Mouse (Mus musculus) MEL (cell line): ENCODE measurements around the gene Ascc2. TPM values are rescaled to one million over a fixed set of nuclear protein-coding genes. Genes with fewer than 3 reads are reported as not detected.
A peak's percentile ranks its signal among the peaks of the same experiment; 100 is the strongest.

Experiments
- DNase-seq: peaks from one replicate; pipeline ENCODE4 v3.0.0; 2011; ENCODE audit warnings: low read depth, low spot score
- H3K27ac ChIP-seq: 2 replicates; pipeline ENCODE4 v1.5.1; 2012; ENCODE audit warnings: low read depth, mild to moderate bottlenecking, control low read depth, low read length, moderate library complexity; ENCODE audit not compliant: control insufficient read depth
- H3K27me3 ChIP-seq, 2 experiments: fragments of 150-350 bp in 1 of 2; sonication (generic) in 1 of 2; 2 replicates each; pipeline ENCODE4 v1.6.1; 2012; ENCODE audit warnings: low read length in 2 of 2, mild to moderate bottlenecking in 2 of 2, improper control_type of control experiment in 1 of 2, moderate library complexity in 1 of 2; ENCODE audit not compliant: insufficient read depth in 2 of 2, control insufficient read depth in 1 of 2
- H3K36me3 ChIP-seq, 2 experiments: 2 replicates each; pipeline ENCODE4 v1.6.1; 2012 to 2014; ENCODE audit warnings: low read length in 2 of 2, improper control_type of control experiment in 1 of 2, inconsistent platforms in 1 of 2, mild to moderate bottlenecking in 1 of 2; ENCODE audit not compliant: insufficient read depth in 2 of 2, control insufficient read depth in 1 of 2
- H3K4me1 ChIP-seq, 2 experiments: fragments of 150-350 bp in 1 of 2; sonication (generic) in 1 of 2; 2 replicates each; pipeline ENCODE4 v1.6.1; 2012; ENCODE audit warnings: low read length in 2 of 2, improper control_type of control experiment in 1 of 2, mild to moderate bottlenecking in 1 of 2; ENCODE audit not compliant: insufficient read depth in 2 of 2, control insufficient read depth in 1 of 2
- H3K4me3 ChIP-seq, 2 experiments: fragments of 150-350 bp in 1 of 2; sonication (generic) in 1 of 2; 2 replicates each; pipeline ENCODE4 v1.5.1; 2012; ENCODE audit warnings: low read depth in 2 of 2, low read length in 2 of 2, mild to moderate bottlenecking in 2 of 2, moderate library complexity in 2 of 2, control low read depth in 1 of 2, improper control_type of control experiment in 1 of 2; ENCODE audit not compliant: control insufficient read depth in 1 of 2, insufficient read depth in 1 of 2
- H3K79me2 ChIP-seq: 2 replicates; pipeline ENCODE4 v1.6.1; 2012; ENCODE audit warnings: mild to moderate bottlenecking, low read length, moderate library complexity; ENCODE audit not compliant: control insufficient read depth, poor library complexity, insufficient read depth
- H3K9ac ChIP-seq: 2 replicates; pipeline ENCODE4 v1.6.1; 2012; ENCODE audit warnings: low read depth, mild to moderate bottlenecking, control low read depth, low read length, moderate library complexity; ENCODE audit not compliant: control insufficient read depth, poor library complexity, severe bottlenecking
- H3K9me3 ChIP-seq: fragments of 150-350 bp; sonication (generic); replicated peaks from 2 replicates; pipeline ENCODE4 v1.6.1; 2012; ENCODE audit warnings: mild to moderate bottlenecking, low read length, improper control_type of control experiment, moderate library complexity; ENCODE audit not compliant: insufficient read depth
- BHLHE40 ChIP-seq: IDR thresholded peaks from 2 replicates; pipeline ENCODE4 v1.6.1; 2012; ENCODE audit warnings: low read depth, mild to moderate bottlenecking, inconsistent platforms, low read length, improper control_type of control experiment, borderline replicate concordance
- CHD1 ChIP-seq: IDR thresholded peaks from 2 replicates; pipeline ENCODE4 v1.6.1; 2012; ENCODE audit warnings: low read depth, mild to moderate bottlenecking, inconsistent platforms, low read length, improper control_type of control experiment
- CTCF ChIP-seq, 3 experiments: IDR thresholded peaks in 2 of 3; conservative IDR thresholded peaks in 1 of 3; 2 replicates each; pipeline ENCODE4 v1.5.1; 2011 to 2012; ENCODE audit warnings: low read length in 3 of 3, low read depth in 2 of 3, mild to moderate bottlenecking in 2 of 3, improper control_type of control experiment in 1 of 3, inconsistent platforms in 1 of 3, mixed read lengths in 1 of 3, moderate library complexity in 1 of 3; ENCODE audit not compliant: control insufficient read depth in 1 of 3, insufficient read depth in 1 of 3, poor library complexity in 1 of 3, severe bottlenecking in 1 of 3
- JUND ChIP-seq: IDR thresholded peaks from 2 replicates; pipeline ENCODE4 v1.6.1; 2011; ENCODE audit warnings: low read depth, mild to moderate bottlenecking, improper control_type of control experiment, low read length
- KAT2A ChIP-seq: conservative IDR thresholded peaks from 2 replicates; pipeline ENCODE4 v1.6.1; 2012; ENCODE audit warnings: low read depth, low read length, improper control_type of control experiment, inconsistent platforms
- MAFK ChIP-seq: IDR thresholded peaks from 2 replicates; pipeline ENCODE4 v1.6.1; 2011; ENCODE audit warnings: low read depth, mild to moderate bottlenecking, low read length, improper control_type of control experiment, borderline replicate concordance
- MAX ChIP-seq: IDR thresholded peaks from 2 replicates; pipeline ENCODE4 v1.6.1; 2011; ENCODE audit warnings: low read length, improper control_type of control experiment
- MAZ ChIP-seq: IDR thresholded peaks from 2 replicates; pipeline ENCODE4 v1.6.1; 2012; ENCODE audit warnings: low read depth, mild to moderate bottlenecking, inconsistent platforms, low read length, improper control_type of control experiment
- MEF2A ChIP-seq: IDR thresholded peaks from 2 replicates; pipeline ENCODE4 v1.6.1; 2014; ENCODE audit warnings: low read depth, mild to moderate bottlenecking, inconsistent platforms, low read length, improper control_type of control experiment; ENCODE audit not compliant: poor library complexity, insufficient replicate concordance, severe bottlenecking; ENCODE audit errors: extremely low read depth
- MYB ChIP-seq: IDR thresholded peaks from 2 replicates; pipeline ENCODE4 v1.6.1; 2011; ENCODE audit warnings: mild to moderate bottlenecking, low read depth, low read length, improper control_type of control experiment
- SIN3A ChIP-seq: IDR thresholded peaks from 2 replicates; pipeline ENCODE4 v1.6.1; 2012; ENCODE audit warnings: low read length, improper control_type of control experiment, inconsistent platforms
- TAL1 ChIP-seq: IDR thresholded peaks from 2 replicates; pipeline ENCODE4 v1.6.1; 2012; ENCODE audit warnings: mild to moderate bottlenecking, inconsistent platforms, low read length, moderate library complexity, mixed read lengths
- TBP ChIP-seq: IDR thresholded peaks from 2 replicates; pipeline ENCODE4 v1.8.0; 2011; ENCODE audit warnings: low read depth, low read length, improper control_type of control experiment
- TCF12 ChIP-seq: IDR thresholded peaks from 2 replicates; pipeline ENCODE4 v1.6.1; 2014; ENCODE audit warnings: low read depth, mild to moderate bottlenecking, inconsistent platforms, low read length, improper control_type of control experiment, moderate library complexity
- UBTF ChIP-seq: IDR thresholded peaks from 2 replicates; pipeline ENCODE4 v1.6.1; 2012; ENCODE audit warnings: low read depth, mild to moderate bottlenecking, inconsistent platforms, low read length, improper control_type of control experiment, moderate library complexity, borderline replicate concordance; ENCODE audit not compliant: insufficient read depth
- USF2 ChIP-seq, 2 experiments: IDR thresholded peaks; 2 replicates each; pipeline ENCODE4 v1.6.1; 2011 to 2012; ENCODE audit warnings: improper control_type of control experiment in 2 of 2, low read length in 2 of 2, borderline replicate concordance in 1 of 2, inconsistent platforms in 1 of 2, low read depth in 1 of 2, mild to moderate bottlenecking in 1 of 2; ENCODE audit not compliant: insufficient read depth in 1 of 2
- ZC3H11A ChIP-seq: IDR thresholded peaks from 2 replicates; pipeline ENCODE4 v1.6.1; 2012; ENCODE audit warnings: low read depth, mild to moderate bottlenecking, inconsistent platforms, low read length, improper control_type of control experiment
- ZMIZ1 ChIP-seq: IDR thresholded peaks from 2 replicates; pipeline ENCODE4 v1.6.1; 2012; ENCODE audit warnings: low read depth, mild to moderate bottlenecking, inconsistent platforms, low read length, improper control_type of control experiment, moderate library complexity
- ZNF384 ChIP-seq: IDR thresholded peaks from 2 replicates; pipeline ENCODE4 v1.6.1; 2012; ENCODE audit warnings: low read depth, mild to moderate bottlenecking, inconsistent platforms, low read length, improper control_type of control experiment
- polyA plus RNA-seq, 2 experiments: library from polyadenylated mRNA; stranded (reverse) in 1 of 2; unstranded in 1 of 2; fragments of >175 nt in 1 of 2; fragments of >200 nt in 1 of 2; gene quantifications; 2 replicates each; pipeline versions ENCODE4 v1.2.1 to v1.2.4; 2012; ENCODE audit warnings: low replicate concordance in 2 of 2, low read depth in 1 of 2; ENCODE audit not compliant: insufficient read length in 2 of 2, insufficient read depth in 1 of 2, missing spikeins in 1 of 2
- total RNA-seq: library from RNA; depleted of rRNA; stranded (reverse); fragments of 300-350 nt; gene quantifications from 2 replicates; pipeline ENCODE4 v1.2.3, GENCODE M21; 2012

Gene Ascc2
- total and polyA plus RNA-seq, 3 experiments: 27.5 to 98.2 (median 43.5) TPM

- no peaks in the 10 kb centered on the region for H3K9me3 ChIP-seq
- no peak for TF ChIP-seq MAZ
- TF ChIP-seq ZNF384: peak; percentile 81
- H3K9ac ChIP-seq: no peak overlapping the region
- H3K79me2 ChIP-seq: no peaks in the 10 kb centered on the region
- H3K27me3 ChIP-seq: no peaks in the 10 kb centered on the region
- H3K4me1 ChIP-seq: peaks cover 14 to 15% of the 10 kb centered on the region in 2 experiments
- H3K36me3 ChIP-seq: peaks cover 0 to 17% of the 10 kb centered on the region in 2 experiments; a peak in 2 of 4 replicates
- DNase-seq: no peak
- H3K27ac ChIP-seq: no peak overlapping the region
- H3K4me3 ChIP-seq: no peak overlapping the region
Measured at GRCm38 (mm10) chr11:4601890-4602289, 35.7 kb upstream of the Ascc2 start.

DNA sequence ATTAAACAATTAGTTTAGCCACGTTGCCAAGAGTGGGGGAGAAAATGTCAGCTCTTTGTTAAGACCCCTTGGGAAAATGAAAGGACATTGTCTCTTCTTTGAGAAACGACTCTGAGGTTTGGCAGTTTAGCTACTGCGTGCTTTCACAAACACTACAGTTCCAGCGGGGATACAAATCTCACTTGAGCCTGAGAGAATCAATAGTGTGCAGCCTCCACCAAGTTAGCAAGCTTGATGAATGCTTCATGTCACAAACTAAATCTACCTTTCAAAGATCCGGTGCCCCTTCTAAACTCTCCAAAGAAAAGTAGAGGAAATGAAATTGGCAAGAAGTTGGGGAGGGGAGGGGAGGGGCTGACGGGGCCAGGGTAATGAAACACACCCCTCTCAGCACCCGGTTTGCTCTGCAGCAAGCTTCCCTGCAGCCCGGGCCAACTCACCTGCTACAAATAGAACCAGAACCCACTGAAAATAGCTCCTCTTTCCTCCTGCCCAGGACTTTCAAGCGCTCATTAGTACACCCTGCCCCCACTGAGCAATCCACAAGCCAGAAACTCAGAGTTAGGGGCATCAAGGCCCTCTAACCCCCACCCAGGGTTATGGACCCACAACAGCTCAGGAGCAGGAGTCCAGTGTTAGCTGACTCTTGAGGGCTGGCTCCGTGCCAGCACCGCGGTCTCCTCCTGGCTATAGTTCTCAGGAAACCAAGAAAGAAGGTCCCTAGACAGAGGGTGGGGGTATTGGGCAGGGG is 34.7 kb upstream of the Ascc2 start:
- Histone ChIP-seq H3K27me3 (peaks cover 0 to 6% of the 10 kb centered on the region in 2 experiments; a peak in 3 of 4 replicates), H3K9me3 (no peaks in the 10 kb centered on the region), H3K36me3 (peaks cover 0 to 17% of the 10 kb centered on the region in 2 experiments; a peak in 2 of 4 replicates), H3K4me3 (no peak overlapping the region), H3K9ac (no peak overlapping the region), H3K4me1 (peaks cover 14 to 15% of the 10 kb centered on the region in 2 experiments), H3K79me2 (no peaks in the 10 kb centered on the region), H3K27ac (no peak overlapping the region)
- TF ChIP-seq SIN3A (no peak), TBP (no peak), CHD1 (no peak), UBTF (no peak), MEF2A (no peak), BHLHE40 (no peak), MAFK (no peak), MAZ (no peak), MYB (no peak), ZC3H11A (no peak), USF2 (IDR thresholded peaks at IDR 0.05; ENCODE audit: borderline replicate concordance in 1 of 2, insufficient read depth in 1 of 2, low read depth in 1 of 2, low read length in 2 of 2) (no peak), CTCF (IDR thresholded peaks at IDR 0.05 in 2 of 3, conservative IDR thresholded peaks at IDR 0.05 in 1 of 3; ENCODE audit: control insufficient read depth in 1 of 3, insufficient read depth in 1 of 3, low read depth in 2 of 3, low read length in 3 of 3, poor library complexity in 1 of 3, severe bottlenecking in 1 of 3) (no peak), JUND (no peak), MAX (no peak), TCF12 (no peak), KAT2A (no peak), TAL1 (no peak), ZMIZ1 (no peak)
- no peak for DNase-seq
